Mouse (Mus musculus) bone marrow macrophage, adult 2 months (primary cell): Measurements from ENCODE around the gene Relb. TPM values are rescaled to one million over a fixed set of nuclear protein-coding genes. Genes with fewer than 3 reads are reported as not detected.

Source experiments
- H3K27ac ChIP-seq: 2 replicates; pipeline ENCODE4 v1.5.1; 2012; ENCODE audit warnings: low read depth, low read length; ENCODE audit not compliant: insufficient read depth
- H3K4me1 ChIP-seq: 2 replicates; pipeline ENCODE4 v1.6.1; 2012; ENCODE audit warnings: low read length; ENCODE audit not compliant: control insufficient read depth, insufficient read depth
- H3K4me3 ChIP-seq: 2 replicates; pipeline ENCODE4 v1.5.1; 2012; ENCODE audit warnings: mild to moderate bottlenecking, low read length, moderate library complexity; ENCODE audit not compliant: insufficient read depth
- CTCF ChIP-seq: IDR thresholded peaks from 2 replicates; pipeline ENCODE4 v1.5.1; 2012; ENCODE audit warnings: low read depth, mild to moderate bottlenecking, low read length, moderate library complexity
- POLR2A ChIP-seq: IDR thresholded peaks from 2 replicates; pipeline ENCODE4 v1.6.1; 2012; ENCODE audit warnings: mild to moderate bottlenecking, low read depth, low read length, borderline replicate concordance
- polyA plus RNA-seq: library from polyadenylated mRNA; stranded (reverse); fragments of >200 nt; gene quantifications from 2 replicates; pipeline ENCODE4 v1.2.4, GENCODE M21; 2012; ENCODE audit not compliant: missing spikeins, insufficient read depth, insufficient read length

Gene Relb
- polyA plus RNA-seq, 1 experiment: 35.7 TPM

GRCm38 (mm10) chr7:19560491-19561260 lies 68.6 kb downstream of the Relb start:
- peak overlapping the region; percentile 92 for H3K27ac ChIP-seq
- TF ChIP-seq POLR2A: no peak
- no peak for TF ChIP-seq CTCF
- peaks cover 32% of the 10 kb centered on the region for H3K4me1 ChIP-seq
- H3K4me3 ChIP-seq: peak overlapping the region; percentile 98

GRCm38 (mm10) chr7:19558965-19559364 lies 70.3 kb downstream of the Relb start:
- peak overlapping the region; percentile 73 for H3K27ac ChIP-seq
- no peak for TF ChIP-seq POLR2A
- TF ChIP-seq CTCF: no peak
- H3K4me3 ChIP-seq: no peak overlapping the region; the same call in 1 of the 2 replicates
- H3K4me1 ChIP-seq: peaks cover 43% of the 10 kb centered on the region

GRCm38 (mm10) chr7:19557982-19558900 lies 71.0 kb downstream of the Relb start:
- TF ChIP-seq POLR2A: no peak
- TF ChIP-seq CTCF: no peak
- no peak overlapping the region for H3K4me3 ChIP-seq
- H3K4me1 ChIP-seq: peaks cover 48% of the 10 kb centered on the region
- H3K27ac ChIP-seq: peak overlapping the region; percentile 73

GRCm38 (mm10) chr7:19557086-19557485 lies 72.2 kb downstream of the Relb start:
- no peak overlapping the region for H3K4me3 ChIP-seq
- TF ChIP-seq POLR2A: no peak
- no peak for TF ChIP-seq CTCF
- H3K4me1 ChIP-seq: peaks cover 56% of the 10 kb centered on the region
- H3K27ac ChIP-seq: no peak overlapping the region

Other genes with a start within 250 kb of the Relb start
- gene Ercc2, start 247.4 kb downstream of the Relb start, polyA plus RNA-seq: 14.5 and 18.9 TPM in 2 replicates
- 0.95 TPM in 1 of 2 replicates, not detected in the other for gene Klc3, start 225.3 kb downstream of the Relb start, polyA plus RNA-seq
- gene Ckm, start 224.7 kb downstream of the Relb start, polyA plus RNA-seq: 0.65 TPM in 1 of 2 replicates, not detected in the other
- 21.3 and 21.4 TPM in 2 replicates for gene Mark4, start 170.6 kb downstream of the Relb start, polyA plus RNA-seq
- gene Exoc3l2, start 166.1 kb downstream of the Relb start, polyA plus RNA-seq: not detected in 2 replicates
- 9.7 and 11.0 TPM in 2 replicates for gene Bloc1s3, start 121.1 kb downstream of the Relb start, polyA plus RNA-seq
- gene Trappc6a, start 121.0 kb downstream of the Relb start, polyA plus RNA-seq: 51.4 and 57.0 TPM in 2 replicates
- not detected in 2 replicates for gene Nkpd1, start 111.6 kb downstream of the Relb start, polyA plus RNA-seq
- 19.3 and 25.7 TPM in 2 replicates for gene Ppp1r37, start 66.4 kb downstream of the Relb start, polyA plus RNA-seq
- 0.60 TPM in 1 of 2 replicates, not detected in the other for gene Zfp296, start 52.2 kb downstream of the Relb start, polyA plus RNA-seq
- 51.6 and 52.0 TPM in 2 replicates for gene Gemin7, start 51.8 kb downstream of the Relb start, polyA plus RNA-seq
- gene Clasrp, start 25.0 kb downstream of the Relb start, polyA plus RNA-seq: 41.1 and 53.9 TPM in 2 replicates
- 81.9 and 95.3 TPM in 2 replicates for gene Clptm1, start 35.6 kb upstream of the Relb start, polyA plus RNA-seq
- 56.2 and 70.4 TPM in 2 replicates for gene Apoc2, start 48.5 kb upstream of the Relb start, polyA plus RNA-seq
- gene Gm44805, start 52.0 kb upstream of the Relb start, polyA plus RNA-seq: not detected in 2 replicates
- not detected in 2 replicates for gene Apoc4, start 52.0 kb upstream of the Relb start, polyA plus RNA-seq
- gene Apoc1, start 63.2 kb upstream of the Relb start, polyA plus RNA-seq: not detected in 2 replicates
- 16,287 and 16,533 TPM in 2 replicates for gene Apoe, start 69.8 kb upstream of the Relb start, polyA plus RNA-seq
- gene Tomm40, start 86.0 kb upstream of the Relb start, polyA plus RNA-seq: 23.8 and 25.2 TPM in 2 replicates
- gene Nectin2, start 121.0 kb upstream of the Relb start, polyA plus RNA-seq: 12.7 and 12.9 TPM in 2 replicates
- gene Bcam, start 141.6 kb upstream of the Relb start, polyA plus RNA-seq: 0.52 and 2.6 TPM in 2 replicates
- not detected in 2 replicates for gene Cblc, start 167.4 kb upstream of the Relb start, polyA plus RNA-seq
- 60.7 and 72.2 TPM in 2 replicates for gene Bcl3, start 193.3 kb upstream of the Relb start, polyA plus RNA-seq
- gene Gm19345, start 222.6 kb upstream of the Relb start, polyA plus RNA-seq: not detected in 2 replicates
- gene Ceacam16, start 231.9 kb upstream of the Relb start, polyA plus RNA-seq: 1.6 and 3.5 TPM in 2 replicates